Mouse (Mus musculus): ENCODE data around the gene Tcf3. TPM values are rescaled to one million over a fixed set of nuclear protein-coding genes. Genes with fewer than 3 reads are reported as not detected.
A peak's percentile ranks its signal among the peaks of the same experiment; 100 is the strongest.

Tcf3 gene
- polyA plus RNA-seq, 1 experiment from 2014 or later: 175 TPM

GRCm38 (mm10) chr10:80377716-80378115 lies 55.7 kb downstream of the Tcf3 start:
- H3K4me3 ChIP-seq (ENCODE audit: low read depth, low read length): no peak overlapping the region
- H3K27me3 ChIP-seq (ENCODE audit: insufficient read depth, low read length): no peaks in the 10 kb centered on the region
- DNase-seq (no peak), ATAC-seq (ENCODE audit: insufficient read depth) (no peak)
- no peaks in the 10 kb centered on the region for H3K4me1 ChIP-seq (ENCODE audit: insufficient read depth)
- H3K36me3 ChIP-seq (ENCODE audit: insufficient read depth): peaks cover 36% of the 10 kb centered on the region
- no peak overlapping the region for H3K4me2 ChIP-seq
- WGBS: 47% methylated on average over 10 of the region's 10 CpGs
- no peak overlapping the region for H3K27ac ChIP-seq (ENCODE audit: low read depth)
- H3K9me3 ChIP-seq (ENCODE audit: low read depth, low read length): no peaks in the 10 kb centered on the region
- H3K9ac ChIP-seq: no peak overlapping the region
- TF ChIP-seq CTCF (IDR thresholded peaks at IDR 0.05; ENCODE audit: low read depth): peak; percentile 77

GRCm38 (mm10) chr10:80376160-80376559 lies 57.3 kb downstream of the Tcf3 start:
- 0 out of 2 replicates have a peak, but pooled peaks have one; percentile 50 for ATAC-seq (ENCODE audit: insufficient read depth)
- Histone ChIP-seq H3K36me3 (ENCODE audit: insufficient read depth) (peaks cover 20% of the 10 kb centered on the region), H3K9ac (no peak overlapping the region), H3K9me3 (ENCODE audit: low read depth, low read length) (no peaks in the 10 kb centered on the region), H3K4me2 (no peak overlapping the region), H3K4me1 (ENCODE audit: insufficient read depth) (no peaks in the 10 kb centered on the region), H3K27ac (ENCODE audit: low read depth) (no peak overlapping the region), H3K27me3 (ENCODE audit: insufficient read depth, low read length) (no peaks in the 10 kb centered on the region), H3K4me3 (ENCODE audit: low read depth, low read length) (no peak overlapping the region)
- DNase-seq: peak; percentile 98
- WGBS: 3% methylated on average over 7 of the region's 7 CpGs
- peak; percentile 96 for TF ChIP-seq CTCF (IDR thresholded peaks at IDR 0.05; ENCODE audit: low read depth)

DNA sequence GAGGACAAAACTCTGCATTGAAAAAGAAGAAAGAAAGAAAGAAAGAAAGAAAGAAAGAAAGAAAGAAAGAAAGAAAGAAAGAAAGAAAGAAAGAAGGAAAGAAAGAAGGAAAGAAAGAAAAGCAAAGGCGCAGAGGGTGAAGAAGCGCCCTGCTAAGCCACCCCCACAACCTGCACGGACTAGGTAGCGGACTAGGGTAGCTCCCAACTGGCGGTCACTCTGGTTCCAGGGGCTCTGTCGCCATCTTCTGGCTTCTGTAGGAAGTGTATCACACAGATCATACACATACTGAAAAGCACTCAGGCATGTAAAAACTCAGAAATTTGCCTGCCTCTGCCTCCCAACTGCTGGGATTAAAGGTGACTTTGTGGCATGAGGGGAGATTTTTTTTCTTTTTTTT lies 59.4 kb downstream of the Tcf3 start:
- peak; percentile 85 for DNase-seq
- Histone ChIP-seq H3K27me3 (ENCODE audit: insufficient read depth, low read length) (no peaks in the 10 kb centered on the region), H3K4me2 (no peak overlapping the region), H3K4me1 (ENCODE audit: insufficient read depth) (no peaks in the 10 kb centered on the region), H3K9me3 (ENCODE audit: low read depth, low read length) (no peaks in the 10 kb centered on the region), H3K36me3 (ENCODE audit: insufficient read depth) (peaks cover under 1% of the 10 kb centered on the region), H3K4me3 (ENCODE audit: low read depth, low read length) (no peak overlapping the region), H3K27ac (ENCODE audit: low read depth) (no peak overlapping the region), H3K9ac (no peak overlapping the region)
- peak; percentile 72 for TF ChIP-seq CTCF (IDR thresholded peaks at IDR 0.05; ENCODE audit: low read depth)
- no peak for ATAC-seq (ENCODE audit: insufficient read depth)
- WGBS: 14% methylated on average over 6 of the region's 6 CpGs

- Histone ChIP-seq H3K4me1 (ENCODE audit: insufficient read depth) (no peaks in the 10 kb centered on the region), H3K4me2 (no peak overlapping the region), H3K4me3 (ENCODE audit: low read depth, low read length) (no peak overlapping the region), H3K36me3 (ENCODE audit: insufficient read depth) (no peaks in the 10 kb centered on the region), H3K9ac (no peak overlapping the region; the same call in 1 of the 2 replicates), H3K27me3 (ENCODE audit: insufficient read depth, low read length) (no peaks in the 10 kb centered on the region), H3K27ac (ENCODE audit: low read depth) (no peak overlapping the region), H3K9me3 (ENCODE audit: low read depth, low read length) (no peaks in the 10 kb centered on the region)
- no peak for ATAC-seq (ENCODE audit: insufficient read depth)
- no peak for TF ChIP-seq CTCF (IDR thresholded peaks at IDR 0.05; ENCODE audit: low read depth)
- DNase-seq: no peak
- WGBS: 79% methylated on average over 6 of the region's 6 CpGs
Measured at GRCm38 (mm10) chr10:80372706-80373105, 60.7 kb downstream of the Tcf3 start.

DNA sequence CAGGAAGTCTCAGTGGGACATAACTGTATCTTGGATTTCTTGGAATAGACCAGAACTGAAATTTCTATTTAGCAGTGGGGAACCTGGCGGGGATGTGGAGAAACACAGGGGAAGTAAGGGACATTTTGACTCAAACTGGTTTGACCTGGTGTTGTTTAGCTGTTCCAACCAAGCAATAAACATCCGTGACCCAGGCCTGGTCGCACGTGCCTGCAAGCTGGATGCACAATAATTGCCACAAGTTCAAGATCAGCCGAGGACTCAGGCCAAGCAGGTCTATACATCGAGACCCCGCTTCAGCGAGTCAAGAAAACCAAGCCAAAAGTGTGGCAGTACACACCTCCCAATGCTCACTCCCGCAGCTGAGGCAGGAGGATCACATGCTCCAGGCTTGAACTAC lies 61.5 kb downstream of the Tcf3 start:
- H3K4me3 ChIP-seq (ENCODE audit: low read depth, low read length): peak overlapping the region; percentile 28; the same call in 1 of the 2 replicates
- 50% methylated on average over 9 of the region's 9 CpGs for WGBS
- H3K36me3 ChIP-seq (ENCODE audit: insufficient read depth): no peaks in the 10 kb centered on the region
- DNase-seq: no peak
- no peaks in the 10 kb centered on the region for H3K4me1 ChIP-seq (ENCODE audit: insufficient read depth)
- ATAC-seq (ENCODE audit: insufficient read depth): no peak
- H3K4me2 ChIP-seq: peak overlapping the region; percentile 47
- no peak overlapping the region for H3K9ac ChIP-seq
- H3K9me3 ChIP-seq (ENCODE audit: low read depth, low read length): no peaks in the 10 kb centered on the region
- H3K27ac ChIP-seq (ENCODE audit: low read depth): no peak overlapping the region; the same call in 1 of the 2 replicates
- no peak for TF ChIP-seq CTCF (IDR thresholded peaks at IDR 0.05; ENCODE audit: low read depth)
- H3K27me3 ChIP-seq (ENCODE audit: insufficient read depth, low read length): no peaks in the 10 kb centered on the region

GRCm38 (mm10) chr10:80371411-80371966 lies 62.0 kb downstream of the Tcf3 start:
- DNase-seq (peak; percentile 77), ATAC-seq (ENCODE audit: insufficient read depth) (peak; percentile 66)
- peak overlapping the region; percentile 28 for H3K4me3 ChIP-seq (ENCODE audit: low read depth, low read length)
- H3K9ac ChIP-seq: 0 out of 2 replicates have a peak overlapping the region, but pooled peaks have one; percentile 40
- no peaks in the 10 kb centered on the region for H3K27me3 ChIP-seq (ENCODE audit: insufficient read depth, low read length)
- no peaks in the 10 kb centered on the region for H3K4me1 ChIP-seq (ENCODE audit: insufficient read depth)
- TF ChIP-seq CTCF (IDR thresholded peaks at IDR 0.05; ENCODE audit: low read depth): no peak
- H3K4me2 ChIP-seq: peak overlapping the region; percentile 47
- no peaks in the 10 kb centered on the region for H3K9me3 ChIP-seq (ENCODE audit: low read depth, low read length)
- H3K36me3 ChIP-seq (ENCODE audit: insufficient read depth): no peaks in the 10 kb centered on the region
- no peak overlapping the region; the same call in 1 of the 2 replicates for H3K27ac ChIP-seq (ENCODE audit: low read depth)
- 3% methylated on average over 12 of the region's 12 CpGs for WGBS

DNA sequence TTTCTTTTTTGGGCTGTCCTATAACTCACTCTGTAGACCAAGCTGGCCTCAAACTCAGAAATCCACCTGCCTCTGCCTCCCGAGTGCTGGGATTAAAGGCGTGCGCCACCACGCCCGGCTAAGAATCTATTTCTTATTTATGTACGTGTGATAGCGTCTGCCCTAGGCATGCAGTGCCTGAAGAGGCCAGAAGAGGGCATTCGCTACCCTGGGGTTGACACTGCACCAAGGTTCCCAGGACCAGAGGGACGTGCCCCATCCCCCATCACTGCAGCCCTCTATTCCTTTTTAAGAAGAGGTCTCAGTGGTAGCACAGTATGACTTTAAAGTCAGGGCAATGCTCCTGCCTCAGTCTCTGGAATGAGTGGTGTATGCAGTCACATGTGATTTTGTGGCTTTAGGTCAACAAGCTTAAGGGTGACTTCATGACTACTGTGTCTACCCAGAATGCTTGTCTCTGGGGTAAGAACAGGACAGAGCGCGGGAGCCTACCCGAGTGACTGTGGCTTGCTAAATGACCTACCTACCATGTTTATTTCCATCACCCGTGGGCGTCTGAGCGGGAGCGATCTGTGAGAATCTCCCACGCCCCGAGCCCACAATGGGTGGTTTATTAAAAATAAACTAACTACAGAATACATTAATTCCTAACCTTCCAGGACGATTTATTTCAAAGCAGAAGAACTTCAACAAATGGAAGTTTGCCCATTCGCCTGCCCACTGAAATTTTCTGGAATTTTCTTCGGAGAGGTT lies 63.3 kb downstream of the Tcf3 start:
- ATAC-seq (ENCODE audit: insufficient read depth) (no peak), DNase-seq (no peak)
- no peaks in the 10 kb centered on the region for H3K4me1 ChIP-seq (ENCODE audit: insufficient read depth)
- TF ChIP-seq CTCF (IDR thresholded peaks at IDR 0.05; ENCODE audit: low read depth): peak; percentile 9; the same call in 1 of the 2 replicates
- no peak overlapping the region for H3K27ac ChIP-seq (ENCODE audit: low read depth)
- no peaks in the 10 kb centered on the region for H3K36me3 ChIP-seq (ENCODE audit: insufficient read depth)
- H3K27me3 ChIP-seq (ENCODE audit: insufficient read depth, low read length): no peaks in the 10 kb centered on the region
- WGBS: 71% methylated on average over 21 of the region's 21 CpGs
- no peak overlapping the region for H3K9ac ChIP-seq
- no peak overlapping the region for H3K4me2 ChIP-seq
- no peak overlapping the region for H3K4me3 ChIP-seq (ENCODE audit: low read depth, low read length)
- no peaks in the 10 kb centered on the region for H3K9me3 ChIP-seq (ENCODE audit: low read depth, low read length)
